Mouse (Mus musculus): Measurements from ENCODE around the gene Gp1ba. TPM values are rescaled to one million over a fixed set of nuclear protein-coding genes. Genes with fewer than 3 reads are reported as not detected.

Gp1ba gene
- total and polyA plus RNA-seq, 3 experiments: 1.1 to 9.0 (median 3.4) TPM

DNA sequence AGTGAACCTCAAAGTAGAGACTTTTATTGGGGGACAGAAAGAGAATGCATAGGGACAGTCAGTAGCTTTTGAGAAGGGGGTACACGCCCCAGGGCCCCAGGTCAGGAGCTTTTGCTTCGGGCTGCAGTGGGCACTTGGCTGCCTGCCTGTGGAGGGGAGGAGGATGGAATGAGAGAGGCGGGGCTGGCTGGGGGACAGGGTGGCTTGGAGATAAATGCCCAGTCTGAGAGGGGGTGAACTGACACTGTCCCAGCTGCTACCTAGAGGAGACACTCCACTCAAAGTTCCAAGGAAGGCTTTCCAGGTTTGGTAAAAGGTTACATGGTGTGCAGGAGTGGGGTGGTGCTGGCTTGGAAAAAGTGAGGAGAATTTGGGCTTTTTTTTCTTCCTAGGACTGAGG, 18.0 kb downstream of the Gp1ba start, which contains the start of gene Eno3:
Gene Eno3, plus strand, starts transcription at position 239 of the 400 bp plus-strand sequence.
- Histone ChIP-seq H3K36me3 (replicated peaks) (peaks cover 61% of the 10 kb centered on the region), H3K4me1 (ENCODE audit: insufficient read depth, low read depth, low read length) (peaks cover 51% of the 10 kb centered on the region), H3K27me3 (ENCODE audit: insufficient read depth, low read length) (no peaks in the 10 kb centered on the region), H3K4me3 (ENCODE audit: low read depth, low read length) (peak within 1 kb of the TSS; percentile 100), H3K9me3 (replicated peaks) (no peaks in the 10 kb centered on the region)
- TF ChIP-seq TAL1 (conservative IDR thresholded peaks at IDR 0.05; ENCODE audit: low read depth, low read length) (no peak), GATA2 (IDR thresholded peaks at IDR 0.05; ENCODE audit: borderline replicate concordance, low read depth, low read length) (no peak), POLR2AphosphoS5 (IDR thresholded peaks at IDR 0.05; ENCODE audit: insufficient replicate concordance, low read depth, low read length) (no peak), CTCF (IDR thresholded peaks at IDR 0.05; ENCODE audit: low read depth, low read length) (no peak)
- no peak for ATAC-seq (ENCODE audit: extremely low read depth, insufficient number of reproducible peaks, low FRiP score, poor library complexity, severe bottlenecking)
- DNase-seq (ENCODE audit: low spot score): no peak

DNA sequence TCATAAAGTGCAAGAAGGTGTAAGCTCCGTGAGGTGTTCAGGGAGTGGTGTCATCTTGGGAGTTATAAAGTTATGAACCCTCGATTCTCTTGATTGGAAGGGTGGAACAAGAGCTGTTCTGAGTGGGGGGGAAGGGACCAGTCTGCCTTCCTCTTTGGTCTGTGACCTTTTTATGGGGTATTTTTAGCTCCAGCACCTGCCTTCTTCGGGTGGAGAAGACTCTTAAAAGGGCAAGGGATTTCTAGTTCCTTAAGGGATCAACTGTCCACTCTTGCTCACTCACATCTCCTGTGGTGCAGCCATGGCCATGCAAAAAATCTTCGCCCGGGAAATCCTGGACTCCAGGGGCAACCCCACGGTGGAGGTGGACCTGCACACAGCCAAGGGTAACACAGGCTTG, 18.7 kb downstream of the Gp1ba start:
- no peak for DNase-seq (ENCODE audit: low spot score)

DNA sequence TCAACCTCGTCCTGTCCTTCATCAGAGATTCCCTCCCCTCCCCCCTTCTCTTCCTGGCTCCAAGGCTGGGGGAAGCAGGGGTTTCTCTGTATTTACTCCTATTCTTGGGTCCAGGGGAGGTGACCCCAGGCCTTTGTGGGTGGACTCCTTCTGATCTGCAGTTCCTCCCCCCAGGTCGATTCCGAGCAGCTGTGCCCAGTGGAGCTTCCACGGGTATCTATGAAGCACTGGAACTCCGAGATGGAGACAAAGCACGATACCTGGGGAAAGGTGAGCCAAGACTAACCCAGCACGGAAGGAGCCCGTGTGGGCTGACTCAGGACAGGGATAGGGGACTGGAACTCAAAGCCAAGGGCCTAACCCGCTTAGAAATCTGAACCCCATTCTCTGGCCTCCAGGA, 19.1 kb downstream of the Gp1ba start:
- ATAC-seq (ENCODE audit: extremely low read depth, insufficient number of reproducible peaks, low FRiP score, poor library complexity, severe bottlenecking): no peak
- no peaks in the 10 kb centered on the region for H3K27me3 ChIP-seq (ENCODE audit: insufficient read depth, low read length)
- no peak overlapping the region for H3K4me3 ChIP-seq (ENCODE audit: low read depth, low read length)
- TF ChIP-seq TAL1 (conservative IDR thresholded peaks at IDR 0.05; ENCODE audit: low read depth, low read length): no peak
- H3K36me3 ChIP-seq (replicated peaks): peaks cover 61% of the 10 kb centered on the region
- peaks cover 40% of the 10 kb centered on the region for H3K4me1 ChIP-seq (ENCODE audit: insufficient read depth, low read depth, low read length)
- DNase-seq (ENCODE audit: low spot score): no peak
- H3K9me3 ChIP-seq (replicated peaks): no peaks in the 10 kb centered on the region

More for the DNA sequence above, 18.7 kb downstream of the Gp1ba start:
- no peak overlapping the region for H3K4me3 ChIP-seq (ENCODE audit: low read depth, low read length)
- H3K27me3 ChIP-seq (ENCODE audit: insufficient read depth, low read length): no peaks in the 10 kb centered on the region
- TF ChIP-seq TAL1 (conservative IDR thresholded peaks at IDR 0.05; ENCODE audit: low read depth, low read length): no peak
- TF ChIP-seq GATA1 (IDR thresholded peaks at IDR 0.05; ENCODE audit: borderline replicate concordance, low read length): no peak
- TF ChIP-seq POLR2AphosphoS5 (IDR thresholded peaks at IDR 0.05; ENCODE audit: insufficient replicate concordance, low read depth, low read length): no peak
- TF ChIP-seq GATA2 (IDR thresholded peaks at IDR 0.05; ENCODE audit: borderline replicate concordance, low read depth, low read length): no peak
- TF ChIP-seq CTCF (IDR thresholded peaks at IDR 0.05; ENCODE audit: low read depth, low read length): no peak
- peaks cover 44% of the 10 kb centered on the region for H3K4me1 ChIP-seq (ENCODE audit: insufficient read depth, low read depth, low read length)
- H3K36me3 ChIP-seq (replicated peaks): peaks cover 61% of the 10 kb centered on the region
- no peaks in the 10 kb centered on the region for H3K9me3 ChIP-seq (replicated peaks)
- ATAC-seq (ENCODE audit: extremely low read depth, insufficient number of reproducible peaks, low FRiP score, poor library complexity, severe bottlenecking): no peak

DNA sequence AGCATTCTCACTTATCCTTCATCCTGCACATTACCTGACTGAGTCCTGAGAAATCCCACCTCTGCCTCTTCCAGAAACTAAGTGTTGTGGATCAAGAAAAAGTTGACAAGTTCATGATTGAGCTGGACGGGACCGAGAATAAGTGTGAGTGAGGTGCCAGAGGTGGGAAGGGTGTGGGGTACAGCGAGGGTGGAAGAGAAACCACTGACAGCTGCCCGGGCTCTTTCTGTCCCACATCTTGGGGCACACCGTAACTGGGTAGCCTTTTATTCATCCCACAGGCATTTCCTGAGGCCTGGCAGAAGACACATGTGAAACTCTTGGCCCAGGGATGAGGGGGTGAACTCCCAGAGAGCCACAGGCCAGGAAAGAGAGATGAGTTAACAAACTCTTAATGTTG, 19.6 kb downstream of the Gp1ba start:
- Histone ChIP-seq H3K4me1 (ENCODE audit: insufficient read depth, low read depth, low read length) (peaks cover 40% of the 10 kb centered on the region), H3K36me3 (replicated peaks) (peaks cover 61% of the 10 kb centered on the region), H3K4me3 (ENCODE audit: low read depth, low read length) (no peak overlapping the region), H3K9me3 (replicated peaks) (no peaks in the 10 kb centered on the region), H3K27me3 (ENCODE audit: insufficient read depth, low read length) (no peaks in the 10 kb centered on the region)
- no peak for DNase-seq (ENCODE audit: low spot score)
- ATAC-seq (ENCODE audit: extremely low read depth, insufficient number of reproducible peaks, low FRiP score, poor library complexity, severe bottlenecking): no peak
- TF ChIP-seq GATA2 (IDR thresholded peaks at IDR 0.05; ENCODE audit: borderline replicate concordance, low read depth, low read length) (no peak), CTCF (IDR thresholded peaks at IDR 0.05; ENCODE audit: low read depth, low read length) (no peak), TAL1 (conservative IDR thresholded peaks at IDR 0.05; ENCODE audit: low read depth, low read length) (no peak), POLR2AphosphoS5 (IDR thresholded peaks at IDR 0.05; ENCODE audit: insufficient replicate concordance, low read depth, low read length) (no peak), GATA1 (IDR thresholded peaks at IDR 0.05; ENCODE audit: borderline replicate concordance, low read length) (no peak)

DNA sequence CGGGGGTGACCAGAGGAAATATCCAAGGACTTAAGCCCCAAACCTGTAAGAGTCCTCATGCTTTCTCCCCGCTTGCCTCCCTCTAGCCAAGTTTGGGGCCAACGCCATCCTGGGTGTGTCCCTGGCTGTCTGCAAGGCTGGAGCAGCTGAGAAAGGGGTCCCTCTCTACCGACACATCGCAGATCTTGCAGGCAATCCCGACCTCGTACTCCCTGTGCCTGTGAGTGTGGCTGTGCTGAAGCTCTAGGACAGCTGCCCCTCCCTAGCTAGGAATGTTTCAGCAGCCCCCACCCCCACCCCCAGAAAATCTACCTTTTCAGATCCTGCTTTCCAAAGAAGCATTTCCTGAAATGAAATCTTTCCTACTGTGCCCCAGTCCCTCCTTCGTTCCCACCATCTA, 20.0 kb downstream of the Gp1ba start:
- no peak overlapping the region for H3K4me3 ChIP-seq (ENCODE audit: low read depth, low read length)
- no peak for DNase-seq (ENCODE audit: low spot score)
- no peak for ATAC-seq (ENCODE audit: extremely low read depth, insufficient number of reproducible peaks, low FRiP score, poor library complexity, severe bottlenecking)
- peaks cover 40% of the 10 kb centered on the region for H3K4me1 ChIP-seq (ENCODE audit: insufficient read depth, low read depth, low read length)
- TF ChIP-seq POLR2AphosphoS5 (IDR thresholded peaks at IDR 0.05; ENCODE audit: insufficient replicate concordance, low read depth, low read length): no peak
- H3K27me3 ChIP-seq (ENCODE audit: insufficient read depth, low read length): no peaks in the 10 kb centered on the region
- no peaks in the 10 kb centered on the region for H3K9me3 ChIP-seq (replicated peaks)
- H3K36me3 ChIP-seq (replicated peaks): peaks cover 62% of the 10 kb centered on the region

DNA sequence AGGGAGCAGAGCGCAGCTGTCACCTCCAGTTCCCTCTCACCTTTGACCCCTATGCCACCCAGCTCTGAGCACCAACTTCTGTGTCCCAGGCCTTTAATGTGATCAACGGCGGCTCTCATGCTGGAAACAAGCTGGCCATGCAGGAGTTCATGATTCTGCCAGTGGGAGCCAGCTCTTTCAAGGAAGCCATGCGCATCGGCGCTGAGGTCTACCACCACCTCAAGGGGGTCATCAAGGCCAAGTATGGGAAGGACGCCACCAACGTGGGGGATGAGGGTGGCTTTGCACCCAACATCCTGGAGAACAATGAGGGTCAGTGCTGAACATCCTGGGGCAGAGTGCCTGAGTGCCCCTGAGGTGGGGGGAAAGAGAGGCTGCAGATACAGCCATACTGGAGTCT, 21.6 kb downstream of the Gp1ba start:
- Histone ChIP-seq H3K9me3 (replicated peaks) (no peaks in the 10 kb centered on the region), H3K36me3 (replicated peaks) (peaks cover 76% of the 10 kb centered on the region), H3K4me1 (ENCODE audit: insufficient read depth, low read depth, low read length) (peaks cover 36% of the 10 kb centered on the region), H3K4me3 (ENCODE audit: low read depth, low read length) (no peak overlapping the region), H3K27me3 (ENCODE audit: insufficient read depth, low read length) (no peaks in the 10 kb centered on the region)
- ATAC-seq (ENCODE audit: extremely low read depth, insufficient number of reproducible peaks, low FRiP score, poor library complexity, severe bottlenecking): no peak
- TF ChIP-seq POLR2AphosphoS5 (IDR thresholded peaks at IDR 0.05; ENCODE audit: insufficient replicate concordance, low read depth, low read length) (no peak), CTCF (IDR thresholded peaks at IDR 0.05; ENCODE audit: low read depth, low read length) (no peak), TAL1 (conservative IDR thresholded peaks at IDR 0.05; ENCODE audit: low read depth, low read length) (no peak), GATA2 (IDR thresholded peaks at IDR 0.05; ENCODE audit: borderline replicate concordance, low read depth, low read length) (no peak), GATA1 (IDR thresholded peaks at IDR 0.05; ENCODE audit: borderline replicate concordance, low read length) (no peak)
- DNase-seq (ENCODE audit: low spot score): no peak

DNA sequence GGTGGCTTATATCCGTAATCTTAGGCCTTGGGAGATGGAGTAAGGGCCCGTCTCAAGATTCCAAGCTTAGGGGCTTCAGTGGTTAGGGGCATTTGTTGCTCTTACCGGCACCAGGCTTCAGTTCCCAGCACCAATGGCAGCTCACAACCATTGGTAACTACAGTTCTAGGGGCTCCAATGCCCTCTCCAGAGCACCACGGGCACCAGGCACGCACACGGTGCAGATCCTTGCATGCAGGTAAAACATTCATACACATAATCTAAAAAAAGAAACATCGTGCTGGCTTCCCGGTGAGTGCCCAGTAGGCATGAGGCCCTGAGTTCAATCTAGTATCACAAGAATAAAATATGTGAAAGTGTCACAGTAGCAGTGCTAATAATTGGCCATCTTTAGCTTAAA, 24.2 kb downstream of the Gp1ba start:
- no peaks in the 10 kb centered on the region for H3K27me3 ChIP-seq (ENCODE audit: insufficient read depth, low read length)
- H3K36me3 ChIP-seq (replicated peaks): peaks cover 94% of the 10 kb centered on the region
- H3K4me1 ChIP-seq (ENCODE audit: insufficient read depth, low read depth, low read length): peaks cover 27% of the 10 kb centered on the region
- TF ChIP-seq GATA2 (IDR thresholded peaks at IDR 0.05; ENCODE audit: borderline replicate concordance, low read depth, low read length) (no peak), TAL1 (conservative IDR thresholded peaks at IDR 0.05; ENCODE audit: low read depth, low read length) (no peak), GATA1 (IDR thresholded peaks at IDR 0.05; ENCODE audit: borderline replicate concordance, low read length) (no peak), CTCF (IDR thresholded peaks at IDR 0.05; ENCODE audit: low read depth, low read length) (no peak), POLR2AphosphoS5 (IDR thresholded peaks at IDR 0.05; ENCODE audit: insufficient replicate concordance, low read depth, low read length) (no peak)
- DNase-seq (ENCODE audit: low spot score) (no peak), ATAC-seq (ENCODE audit: extremely low read depth, insufficient number of reproducible peaks, low FRiP score, poor library complexity, severe bottlenecking) (no peak)
- no peaks in the 10 kb centered on the region for H3K9me3 ChIP-seq (replicated peaks)
- no peak overlapping the region for H3K4me3 ChIP-seq (ENCODE audit: low read depth, low read length)

Data from G1E (cell line).